In the genomic region with DNA sequence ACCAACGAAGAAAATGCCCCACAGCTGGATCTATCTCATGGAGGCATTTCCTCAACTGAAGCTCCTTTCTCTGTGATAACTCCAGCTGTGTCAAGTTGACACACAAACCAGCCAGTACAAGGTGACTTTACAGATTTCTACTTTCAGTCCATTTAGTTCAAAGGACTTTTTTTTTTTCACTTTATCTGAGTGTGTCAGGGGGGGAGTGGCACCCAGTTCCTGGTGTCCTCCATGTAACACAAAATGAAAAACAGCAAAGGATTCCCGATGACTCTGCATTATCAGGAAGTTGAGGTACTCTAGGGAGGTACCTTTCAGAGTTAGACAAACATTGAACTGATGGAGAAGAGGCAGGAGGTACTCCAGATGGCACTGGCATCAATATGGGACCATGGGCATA, we compare ENCODE assay signal across 18 mouse cellular contexts.
"Had no signal": no experiment of that assay in that cellular context is flagged by ENCODE, and none has a peak within 500 bp of the region (broad histone marks: within the 10 kb centered on the region; RNA-seq: fewer than 3 reads in every experiment).

No protein-coding gene starts in this region.

- H3K4me2 ChIP-seq: liver, embryonic 15.5 days; midbrain, embryonic 12.5 days; midbrain, embryonic 15.5 days; neural tube, embryonic 12.5 days; neural tube, embryonic 15.5 days had no signal

- H3K4me3 ChIP-seq: left cerebral cortex, adult 2 months; liver, embryonic 15.5 days; megakaryocyte, embryonic 14.5 days; midbrain, embryonic 12.5 days; midbrain, embryonic 15.5 days; neural tube, embryonic 12.5 days; neural tube, embryonic 15.5 days had no signal

- ATAC-seq: intestine, postnatal 0 days; midbrain, embryonic 15.5 days had no signal

- H3K27ac ChIP-seq: left cerebral cortex, adult 2 months; liver, embryonic 15.5 days; midbrain, embryonic 12.5 days; midbrain, embryonic 15.5 days; neural tube, embryonic 12.5 days; neural tube, embryonic 15.5 days had no signal

- DNase-seq: kidney, postnatal 25 days; layer of hippocampus, postnatal 36 days; lung, adult 2 months; lung, postnatal 14 days; lung, postnatal 4 days; retina, postnatal 1 day; right cerebral cortex, postnatal 25 days; spleen, adult 18-20 months; thymus, adult 18-20 months; thymus, postnatal 4 days had no signal

- H3K4me1 ChIP-seq: liver, embryonic 15.5 days; midbrain, embryonic 12.5 days; midbrain, embryonic 15.5 days; neural tube, embryonic 15.5 days had no signal

- H3K27me3 ChIP-seq: liver, embryonic 15.5 days; midbrain, embryonic 12.5 days; midbrain, embryonic 15.5 days; neural tube, embryonic 12.5 days; neural tube, embryonic 15.5 days had no signal

- H3K9me3 ChIP-seq: liver, embryonic 15.5 days; midbrain, embryonic 12.5 days; midbrain, embryonic 15.5 days; neural tube, embryonic 12.5 days; neural tube, embryonic 15.5 days had no signal

- H3K9ac ChIP-seq: liver, embryonic 15.5 days; midbrain, embryonic 12.5 days; midbrain, embryonic 15.5 days; neural tube, embryonic 12.5 days; neural tube, embryonic 15.5 days had no signal

- H3K36me3 ChIP-seq: liver, embryonic 15.5 days; midbrain, embryonic 12.5 days; midbrain, embryonic 15.5 days; neural tube, embryonic 12.5 days; neural tube, embryonic 15.5 days had no signal
